Mouse (Mus musculus) brown adipose tissue, adult 24 weeks (tissue): ENCODE data around the gene Gm5788. TPM values are rescaled to one million over a fixed set of nuclear protein-coding genes. Genes with fewer than 3 reads are reported as not detected.

ENCODE experiments used
- polyA plus RNA-seq: library from polyadenylated mRNA; stranded (reverse); fragments of >200 nt; gene quantifications from 2 replicates; pipeline ENCODE4 v1.2.4, GENCODE M21; 2012; ENCODE audit not compliant: missing spikeins, insufficient read depth, insufficient read length

The Gm5788 gene
- polyA plus RNA-seq, 1 experiment, result not detected

Other genes with a start within 250 kb of the Gm5788 start
- 24.3 and 30.8 TPM in 2 replicates for gene Vipas39, start 228.5 kb upstream of the Gm5788 start, polyA plus RNA-seq
- gene Ahsa1, start 228.2 kb upstream of the Gm5788 start, polyA plus RNA-seq, result 89.7 and 140 TPM in 2 replicates
- not detected in 2 replicates for gene Ism2, start 195.0 kb upstream of the Gm5788 start, polyA plus RNA-seq
- 10.4 and 25.5 TPM in 2 replicates for gene Sptlc2, start 106.4 kb upstream of the Gm5788 start, polyA plus RNA-seq
- 340 and 414 TPM in 2 replicates for gene Slirp, start 50.8 kb upstream of the Gm5788 start, polyA plus RNA-seq
- gene Alkbh1, start 50.7 kb upstream of the Gm5788 start, polyA plus RNA-seq, result 3.7 and 4.3 TPM in 2 replicates
- 33.6 and 41.0 TPM in 2 replicates for gene Snw1, start 22.4 kb upstream of the Gm5788 start, polyA plus RNA-seq
- not detected in 2 replicates for gene Gm8300, start 19.6 kb downstream of the Gm5788 start, polyA plus RNA-seq
- gene Oog1, start 108.0 kb downstream of the Gm5788 start, polyA plus RNA-seq, result not detected in 2 replicates
- not detected in 2 replicates for gene Gm4027, start 124.1 kb downstream of the Gm5788 start, polyA plus RNA-seq
- gene Gm16381, start 149.9 kb downstream of the Gm5788 start, polyA plus RNA-seq, result not detected in 2 replicates